Mouse (Mus musculus): ENCODE data around the gene Vps8. TPM values are rescaled to one million over a fixed set of nuclear protein-coding genes. Genes with fewer than 3 reads are reported as not detected.

Gene Vps8
- polyA plus RNA-seq, 1 experiment from 2014 or later, result 41.1 TPM

Other genes with a start within 250 kb of the Vps8 start
- gene Ephb3, start 218.4 kb upstream of the Vps8 start, polyA plus RNA-seq (2014; fragmentation: Nextera tagmentation; extraction: Ambion mirVana), result 12.3 and 14.0 TPM in 2 replicates